Mouse (Mus musculus) frontal cortex, postnatal 14 days (tissue): ENCODE data around the gene Gstm6.
"Not testable (repeated sequence)": the region's sequence is repeated elsewhere in the genome, so short reads cannot be mapped to it uniquely, and the experiment has no call there.

Experiments used
- DNase-seq, 2 experiments: peaks; one replicate each; pipeline ENCODE4 v3.0.0; 2022; ENCODE audit warnings: low spot score in 2 of 2

Gstm6 gene

DNA sequence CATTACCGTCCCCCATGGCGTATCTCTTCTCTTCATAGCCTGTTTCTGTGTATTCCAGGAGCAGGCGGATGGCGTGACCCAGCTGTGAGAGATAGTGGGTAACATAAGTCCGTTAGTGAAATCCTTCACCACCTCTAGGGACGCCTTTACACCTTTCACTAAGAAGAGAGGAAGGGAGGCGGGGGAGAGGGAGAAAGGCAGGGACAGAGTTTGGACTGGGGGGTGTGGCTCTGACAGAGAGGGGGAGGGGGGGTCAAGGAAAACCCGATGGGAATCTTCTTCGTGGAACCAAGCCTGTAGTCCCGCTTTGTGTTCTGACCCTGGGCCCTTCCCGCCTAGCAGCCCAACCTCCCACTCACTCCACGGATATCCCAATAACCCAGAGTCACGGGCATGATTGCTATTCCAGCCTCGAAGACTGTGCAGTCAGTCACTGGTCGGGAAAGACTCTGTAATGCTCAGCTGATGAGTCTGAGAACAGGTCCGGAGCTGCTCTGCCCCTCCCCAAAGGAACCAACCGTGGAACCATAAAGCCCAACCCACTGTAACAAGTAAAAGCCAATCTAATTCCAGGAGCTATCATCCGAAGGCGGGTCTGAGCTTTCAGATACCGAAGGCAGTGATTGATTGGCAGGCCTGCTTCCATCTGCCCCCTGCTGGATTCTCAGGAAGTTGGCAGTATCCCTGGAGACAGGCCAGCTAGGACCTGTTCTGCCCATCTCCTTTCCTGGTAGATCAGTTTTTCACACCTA is at the start of gene Gstm6:
TSS of gene Gstm6 (minus strand) at position 511 of the 752 bp plus-strand sequence.
- no peak for DNase-seq

DNA sequence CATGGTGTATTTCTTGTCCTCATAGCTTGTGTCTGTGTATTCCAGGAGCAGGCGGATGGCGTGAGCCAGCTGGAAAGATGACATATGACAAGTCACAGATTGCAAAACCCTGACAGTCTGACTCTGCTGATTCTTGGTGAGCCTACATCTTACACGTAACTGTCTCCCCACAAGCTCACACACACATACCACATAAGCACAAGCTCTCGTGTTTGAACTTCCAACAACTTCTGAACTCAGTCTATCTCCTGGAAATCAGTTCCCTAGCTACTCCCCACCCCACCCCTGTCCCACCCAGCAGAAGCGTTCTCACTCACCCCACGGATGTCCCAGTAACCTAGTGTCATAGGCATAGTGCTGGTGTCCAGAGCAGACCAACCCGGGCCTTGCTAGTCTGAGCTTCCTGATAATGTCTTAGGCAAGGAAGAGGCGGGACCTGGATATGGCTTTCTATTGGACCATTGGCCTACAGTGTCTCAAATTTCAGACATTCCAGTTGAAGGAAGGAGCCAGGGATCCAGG is 42.6 kb upstream of the Gstm6 start, which contains the start of gene Gstm2:
TSS of gene Gstm2 (minus strand) at position 413 of the 522 bp plus-strand sequence.
- no peak for DNase-seq

DNA sequence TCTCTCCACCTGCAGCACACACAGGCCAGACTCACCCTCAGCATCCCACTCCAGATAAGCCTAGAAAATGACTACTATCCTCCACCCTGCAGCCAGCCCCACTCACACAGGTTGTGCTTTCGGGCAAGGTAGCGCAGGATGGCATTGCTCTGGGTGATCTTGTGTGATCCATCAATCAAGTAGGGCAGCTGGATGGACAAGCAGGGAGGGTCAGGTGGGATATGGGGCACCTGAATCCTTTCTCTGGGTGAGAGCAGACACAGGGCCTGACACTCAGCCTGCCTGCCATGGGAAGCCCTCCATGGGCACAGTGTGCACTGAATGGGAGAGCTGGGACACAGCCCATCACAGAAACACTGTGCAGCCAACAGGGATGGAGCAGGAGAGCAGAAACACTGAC is 41.6 kb upstream of the Gstm6 start:
- not testable (repeated sequence) for DNase-seq

DNA sequence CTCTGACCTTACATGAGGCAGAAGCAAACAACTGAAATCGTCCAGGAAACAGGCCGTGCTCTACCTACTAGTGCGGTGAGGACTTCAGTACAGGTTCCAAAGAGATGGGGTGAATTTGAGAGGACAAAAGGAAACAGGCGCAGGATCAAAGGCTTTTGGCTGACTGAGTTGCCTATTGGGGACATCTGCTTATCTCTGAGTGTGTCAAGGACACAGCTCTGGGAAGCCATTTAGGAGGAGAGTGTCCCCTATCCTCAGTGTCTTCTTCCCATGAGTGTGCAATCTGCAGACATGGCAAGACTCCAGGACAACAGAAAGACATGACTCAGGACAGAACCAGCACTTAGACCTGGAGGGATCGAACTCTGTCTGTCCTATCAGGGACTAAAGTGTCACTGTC is 40.9 kb upstream of the Gstm6 start:
- DNase-seq, result no peak

DNA sequence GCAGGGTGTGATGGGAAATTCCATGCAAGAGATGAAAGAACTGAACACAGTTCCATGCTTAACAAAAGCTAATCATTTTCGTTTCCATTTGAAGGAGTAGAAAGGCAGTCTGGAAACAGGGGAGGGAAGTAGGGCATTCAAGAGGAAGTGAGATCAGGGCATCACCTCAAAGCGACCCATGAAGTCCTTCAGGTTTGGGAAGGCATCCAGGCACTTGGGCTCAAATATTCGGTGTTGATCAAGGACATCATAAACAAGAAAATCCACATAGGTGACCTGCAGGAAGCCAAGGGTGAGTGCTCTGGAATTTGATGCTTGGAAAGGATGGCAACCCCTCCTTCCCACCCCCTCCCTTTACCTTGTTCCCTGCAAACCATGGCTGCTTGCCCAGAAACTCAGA is 40.2 kb upstream of the Gstm6 start:
- no peak for DNase-seq

DNA sequence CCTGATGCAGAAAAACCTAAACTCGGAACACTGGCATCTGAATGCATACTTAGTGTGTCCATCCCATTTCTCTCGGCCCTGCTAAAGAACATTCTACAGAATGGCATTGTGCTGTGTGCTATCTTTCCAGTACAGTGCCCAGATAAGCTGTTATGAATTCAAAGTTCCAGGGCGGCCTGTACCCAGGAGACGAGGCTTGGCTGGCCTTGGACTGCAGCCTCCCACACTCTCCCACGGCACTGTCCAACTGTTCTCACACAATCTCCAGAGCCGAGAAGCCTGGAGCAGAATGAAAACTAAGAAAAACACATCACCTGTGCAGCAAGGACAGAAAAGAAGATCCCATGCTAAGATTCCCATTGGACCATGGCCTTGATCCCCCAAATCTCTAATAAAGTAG is 39.2 kb upstream of the Gstm6 start:
- no peak for DNase-seq

DNA sequence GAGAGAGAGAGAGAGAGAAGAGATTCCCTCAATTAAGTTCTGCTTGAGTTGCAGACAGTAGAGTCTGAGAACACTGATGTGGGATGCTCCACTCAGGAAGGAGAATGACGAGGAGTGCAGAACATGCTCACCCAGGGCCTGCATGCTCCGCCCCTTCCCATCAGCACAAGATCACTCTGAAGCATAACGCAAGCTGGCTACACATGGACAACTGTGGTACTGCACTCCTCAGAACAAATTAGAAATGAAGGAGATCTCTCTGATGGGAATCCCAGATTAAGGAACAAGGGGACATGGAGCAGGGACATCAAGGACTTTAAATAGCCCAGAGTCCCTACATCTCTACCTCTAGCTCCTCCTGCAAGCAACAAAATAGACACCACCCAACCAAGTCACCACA is 37.7 kb upstream of the Gstm6 start:
- DNase-seq, result no peak

DNA sequence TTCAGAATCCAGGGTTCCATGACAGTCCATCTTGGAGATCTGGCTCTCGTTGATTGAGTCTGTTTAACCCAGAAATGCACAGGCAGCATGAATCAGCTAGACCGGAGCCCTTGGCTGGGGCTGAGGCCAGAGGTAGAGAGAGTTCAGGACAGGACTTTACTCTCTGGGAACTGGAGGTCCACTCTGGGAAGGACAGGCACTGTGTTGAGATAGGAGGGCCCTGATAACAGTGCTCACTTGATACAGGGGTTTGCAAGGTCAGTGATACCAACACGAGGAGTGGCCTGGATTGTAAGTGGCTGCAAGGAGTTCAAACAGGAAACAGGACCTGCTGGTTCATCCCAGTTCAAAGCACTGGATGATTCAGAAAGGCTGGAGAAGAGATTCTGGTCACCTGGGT is 34.1 kb upstream of the Gstm6 start:
- DNase-seq, result no peak

DNA sequence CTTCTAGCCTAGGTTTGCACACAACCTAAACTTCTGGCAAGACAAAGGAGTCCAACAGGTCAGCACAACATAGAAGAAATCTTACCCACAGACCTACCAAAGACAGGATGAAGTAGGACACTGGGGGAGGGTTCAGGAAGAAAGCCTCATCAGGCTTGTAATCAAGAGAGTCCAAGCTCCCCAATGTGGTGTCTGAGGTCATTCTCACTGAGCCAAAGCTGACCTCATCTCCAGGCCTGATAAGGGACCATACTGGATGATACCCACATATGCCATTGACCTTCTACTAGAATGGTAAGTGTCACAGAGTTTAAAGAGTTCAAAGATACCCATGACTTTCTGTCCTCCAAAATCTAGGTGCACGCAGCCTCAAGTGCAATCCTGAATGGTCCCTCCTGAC is 30.7 kb upstream of the Gstm6 start:
- no peak for DNase-seq

DNA sequence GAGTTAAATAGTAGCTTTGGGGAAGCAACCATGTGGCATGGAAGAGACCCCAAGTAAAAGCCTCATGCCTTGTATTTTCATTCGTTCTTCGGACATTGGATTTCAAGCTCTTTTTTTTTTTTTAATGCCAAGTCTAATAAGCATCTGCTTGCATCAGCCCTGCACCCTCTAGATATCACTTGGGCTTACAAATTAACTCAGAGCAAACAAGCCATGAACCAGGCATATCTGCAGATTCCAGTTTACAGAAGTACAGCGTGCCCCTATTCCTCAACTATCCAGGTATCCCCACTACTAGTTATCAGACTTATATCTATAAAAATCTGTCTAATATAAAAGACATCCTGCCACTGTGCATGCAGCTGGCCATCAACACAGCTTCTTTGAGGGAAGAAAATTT is 28.5 kb upstream of the Gstm6 start:
- DNase-seq, result no peak

DNA sequence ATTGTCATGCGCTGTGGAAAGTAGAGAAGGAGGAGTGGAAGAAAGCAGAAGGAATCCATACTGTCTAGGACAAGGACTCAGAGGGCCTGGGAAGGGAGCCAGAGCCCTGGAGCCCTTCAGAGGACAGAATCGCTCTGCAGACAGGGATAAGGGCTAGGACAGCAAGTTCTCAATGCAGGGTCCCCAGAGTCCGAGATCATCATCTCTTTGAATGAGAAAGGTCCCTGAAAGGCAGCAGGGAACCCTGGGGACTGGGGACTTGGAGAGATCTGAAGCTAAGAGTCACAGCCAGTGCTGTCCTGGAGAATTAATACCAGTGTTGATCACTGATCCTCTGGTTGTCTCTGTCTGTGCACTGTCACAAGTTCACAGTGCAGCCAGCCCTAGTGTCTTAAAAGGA is 27.6 kb upstream of the Gstm6 start:
- DNase-seq, result not testable (repeated sequence)

DNA sequence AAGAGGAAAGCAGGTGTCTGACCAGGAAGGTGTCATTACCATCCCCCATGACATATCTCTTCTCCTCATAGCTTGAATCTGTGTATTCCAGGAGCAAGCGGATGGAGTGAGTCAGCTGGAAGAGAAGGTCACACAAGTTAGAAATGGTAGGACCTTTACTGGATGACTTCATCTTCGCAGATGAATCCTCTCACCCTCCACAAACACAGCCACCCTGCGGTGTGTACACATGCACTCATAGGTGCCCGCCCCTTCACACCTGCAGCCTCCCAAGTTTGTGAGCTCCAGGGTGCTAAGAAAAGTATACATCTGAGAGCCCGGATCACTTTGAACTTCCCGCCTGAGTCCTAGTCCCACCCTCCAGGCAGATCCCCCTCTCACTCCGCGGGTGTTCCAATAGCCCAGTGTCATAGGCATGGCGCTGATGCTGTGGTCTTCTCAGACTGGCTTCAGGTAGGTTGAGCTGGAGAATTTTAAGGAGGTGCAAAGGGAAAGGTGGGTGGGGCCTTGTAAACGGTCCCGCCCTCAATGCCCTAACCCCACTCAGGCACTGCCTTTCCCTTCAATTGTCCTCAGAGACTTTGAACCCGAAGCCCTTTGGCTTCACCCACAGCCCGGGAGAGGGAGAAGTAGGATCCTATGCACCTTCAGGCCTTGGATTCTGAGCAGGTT is 25.3 kb upstream of the Gstm6 start, which contains the start of gene Gstm3:
TSS of gene Gstm3 (minus strand) at position 560 of the 672 bp plus-strand sequence.
- no peak for DNase-seq

DNA sequence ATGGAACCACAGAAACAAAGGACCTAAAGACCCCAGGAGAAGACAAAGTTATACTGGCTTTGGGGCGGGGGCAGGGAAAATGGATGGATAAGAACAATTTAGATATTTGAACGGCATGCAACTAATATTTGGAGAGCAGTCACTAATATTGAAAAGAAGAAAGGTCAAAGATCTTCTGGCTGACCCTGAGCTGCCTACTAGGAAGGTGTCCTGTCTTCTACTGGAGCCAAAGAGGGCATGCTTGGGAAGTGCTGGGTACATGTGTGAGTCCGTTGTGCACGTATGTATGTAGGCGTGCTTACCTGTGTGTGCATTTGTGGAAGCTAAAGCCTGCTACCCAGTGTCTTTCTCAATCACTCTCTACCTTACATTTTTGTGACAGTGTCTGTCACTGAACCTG is 23.1 kb upstream of the Gstm6 start:
- no peak for DNase-seq

DNA sequence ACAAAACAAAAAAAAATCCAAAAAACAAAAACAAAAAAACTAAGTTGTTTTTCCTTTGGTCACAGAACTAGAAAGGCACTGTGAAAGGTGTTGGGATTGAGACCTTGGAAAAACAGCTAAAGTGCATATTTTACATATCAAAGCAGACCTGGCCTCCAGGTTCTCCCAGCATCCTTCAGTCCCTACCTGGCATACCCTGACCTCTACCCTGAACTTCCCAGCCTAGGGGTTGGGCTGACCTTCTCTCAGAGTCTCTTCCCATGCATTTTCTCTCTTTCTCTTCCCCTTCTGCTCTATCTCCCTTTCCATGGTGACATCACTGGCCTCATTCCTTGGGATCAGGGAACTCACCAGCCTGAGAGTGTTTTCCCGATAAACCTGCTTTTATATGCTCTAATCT is 22.0 kb upstream of the Gstm6 start:
- DNase-seq, result no peak

DNA sequence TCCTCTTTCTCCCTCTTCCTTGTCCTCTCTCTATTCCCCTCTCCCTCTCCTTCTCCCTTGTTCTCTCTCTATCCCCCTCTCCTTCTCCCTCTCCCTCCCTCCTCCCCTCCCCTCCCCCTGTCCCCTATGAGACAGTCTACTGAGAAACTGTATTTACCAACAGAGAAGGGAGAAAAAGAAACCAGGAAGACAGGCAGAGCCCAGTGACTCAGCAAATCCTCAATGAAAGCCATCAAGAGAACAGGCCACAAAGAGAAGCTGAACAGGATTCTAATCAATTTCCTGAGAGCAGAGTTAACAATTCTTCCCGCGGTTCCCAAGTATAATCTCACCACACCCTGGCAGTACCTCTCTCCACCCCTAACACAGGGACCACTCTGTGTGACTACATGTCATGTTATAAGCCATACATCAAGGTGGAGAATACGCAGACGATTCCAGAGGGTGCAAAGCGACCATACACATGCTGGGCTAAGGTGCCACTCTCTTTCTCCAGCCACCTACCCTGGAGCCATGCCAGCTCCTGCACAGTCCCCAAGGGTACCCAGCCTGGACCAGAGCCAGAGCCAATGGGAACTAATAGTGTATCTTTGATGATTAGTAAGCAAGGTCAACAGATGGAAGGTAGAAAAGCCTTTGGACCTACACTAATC is 21.2 kb upstream of the Gstm6 start:
- DNase-seq, result no peak

DNA sequence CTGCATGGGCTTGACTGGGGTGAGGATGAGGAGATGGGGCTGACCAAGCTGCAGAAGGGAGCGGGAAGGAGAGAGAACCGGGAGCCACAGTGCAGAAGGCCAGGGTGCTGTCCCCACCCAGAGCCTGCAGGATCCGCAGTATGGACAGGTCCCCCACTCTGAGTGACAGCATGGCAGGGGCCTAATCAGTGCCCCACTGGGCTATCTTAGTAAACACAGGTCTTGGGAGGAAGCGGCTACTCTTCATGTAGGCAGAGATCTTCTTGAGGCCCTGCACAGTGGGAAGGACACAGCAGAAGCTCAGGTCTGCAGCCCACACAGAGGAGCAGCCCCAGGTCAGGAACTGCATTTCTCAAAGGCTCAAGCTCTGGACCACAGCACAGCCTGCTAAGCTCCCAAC is 20.5 kb upstream of the Gstm6 start:
- DNase-seq, result no peak

DNA sequence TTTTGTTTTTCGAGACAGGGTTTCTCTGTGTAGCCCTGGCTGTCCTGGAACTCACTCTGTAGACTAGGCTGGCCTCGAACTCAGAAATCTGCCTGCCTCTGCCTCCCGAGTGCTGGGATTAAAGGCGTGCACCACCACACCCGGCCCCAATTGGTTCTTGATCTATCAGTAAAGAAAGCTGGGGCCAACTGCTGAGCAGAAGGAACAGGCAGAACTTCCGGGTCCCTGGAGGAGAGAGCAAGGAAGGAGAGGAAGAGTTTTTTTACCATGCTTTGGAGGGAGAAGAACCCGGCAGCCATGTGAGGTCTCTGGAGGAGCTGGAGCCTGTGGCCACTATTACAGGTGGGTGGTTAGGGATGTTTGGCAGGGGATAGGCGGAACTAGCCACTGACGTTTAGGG is 11.7 kb upstream of the Gstm6 start:
- DNase-seq, result not testable (repeated sequence)

DNA sequence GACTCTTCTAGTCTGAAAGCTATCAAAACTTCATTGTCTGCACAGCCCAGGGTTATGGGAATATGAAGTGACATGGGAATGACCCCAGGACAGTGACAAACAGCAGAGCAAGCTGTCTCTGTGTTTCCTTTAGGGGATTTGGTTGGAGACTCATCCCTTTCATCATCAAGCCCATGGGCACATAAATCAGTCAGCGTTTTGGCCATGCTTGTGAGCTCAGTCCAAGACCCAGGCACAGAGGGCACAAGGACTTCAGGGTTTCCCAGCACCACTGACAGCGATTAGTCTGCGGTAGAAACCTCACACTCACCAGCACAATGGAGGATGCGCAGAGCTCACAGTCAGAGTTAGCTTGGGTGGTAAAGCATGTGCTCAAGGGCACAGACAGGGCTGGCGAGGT is 10.4 kb upstream of the Gstm6 start:
- DNase-seq, result no peak

DNA sequence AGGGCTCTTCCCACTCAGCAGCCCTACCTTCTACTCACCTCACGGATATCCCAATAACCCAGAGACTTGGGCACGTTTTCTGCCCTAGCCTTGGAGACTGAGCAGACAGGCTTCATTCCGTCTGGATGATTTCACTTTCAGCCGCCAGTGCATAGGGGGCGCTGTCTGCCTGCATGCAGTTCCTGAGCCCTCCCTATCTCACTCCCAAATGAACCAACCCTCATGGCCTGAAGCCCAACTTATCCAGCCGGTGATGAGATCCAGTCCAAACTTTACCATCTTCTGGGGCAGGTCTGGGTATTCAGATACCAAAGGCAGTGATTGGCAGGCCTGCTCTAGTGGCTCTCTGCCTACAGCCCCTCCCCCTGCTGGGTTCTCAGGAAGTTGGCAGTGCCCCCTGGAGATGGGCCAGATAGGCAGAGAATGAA is 9.8 kb upstream of the Gstm6 start:
- DNase-seq, result peak in 1 of 2 experiments; percentile 50

DNA sequence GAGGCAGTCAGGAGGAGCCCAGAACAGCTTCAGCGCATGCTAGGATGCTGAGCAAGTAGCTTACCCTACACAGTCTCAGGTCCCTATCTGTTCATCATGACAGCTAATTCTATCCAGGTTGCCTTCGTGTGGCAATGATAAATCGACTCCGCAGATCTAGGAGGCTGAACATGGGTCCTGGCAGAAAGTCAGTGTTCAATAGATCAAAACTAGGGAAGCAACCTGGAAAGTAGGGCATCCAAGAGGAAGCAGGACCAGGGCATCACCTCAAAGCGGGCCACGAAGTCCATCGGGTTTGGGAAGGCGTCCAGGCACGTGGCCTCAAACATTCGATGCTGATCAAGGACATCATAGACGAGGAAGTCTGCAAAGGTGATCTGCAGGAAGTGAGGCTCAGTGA is 7.0 kb upstream of the Gstm6 start:
- no peak for DNase-seq

DNA sequence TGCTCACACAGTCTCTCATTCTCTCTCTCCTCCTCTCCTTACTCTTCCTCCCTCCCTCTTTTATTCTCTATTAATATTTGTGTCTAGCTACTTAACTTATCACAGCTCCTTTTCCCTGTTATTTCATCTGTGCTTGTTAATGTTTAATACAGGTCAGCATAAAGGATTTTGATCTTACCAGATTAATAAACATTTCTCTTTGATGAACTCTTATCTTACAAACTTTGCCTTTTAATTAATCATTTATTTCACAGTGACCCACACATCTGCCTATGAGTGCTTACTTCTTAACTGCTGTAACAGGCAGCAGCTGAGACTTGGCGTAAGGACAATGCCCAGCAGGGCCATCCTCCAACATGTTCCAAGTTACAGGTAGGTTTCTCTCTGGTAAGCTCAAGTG is 5.9 kb upstream of the Gstm6 start:
- DNase-seq, result not testable (repeated sequence)

DNA sequence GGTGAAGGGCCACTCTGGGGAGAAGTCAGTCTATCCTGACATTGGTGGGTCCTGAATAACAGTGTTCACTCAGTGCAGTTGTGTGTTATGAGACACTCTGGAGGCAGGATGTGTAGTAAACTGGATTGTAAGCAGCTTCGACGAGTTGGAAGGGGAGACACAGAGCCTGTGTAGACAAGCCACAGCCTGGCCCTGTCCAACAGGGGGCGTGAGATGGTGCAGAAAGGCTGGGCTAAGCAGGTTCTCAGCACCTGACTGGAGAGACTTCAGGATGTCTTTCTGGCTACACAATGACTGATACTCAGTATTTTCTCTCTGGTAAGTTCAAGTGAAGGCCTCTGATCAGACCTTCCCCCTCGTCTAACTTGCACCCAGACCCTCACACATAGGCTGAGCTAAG is 2.2 kb upstream of the Gstm6 start:
- no peak for DNase-seq

DNA sequence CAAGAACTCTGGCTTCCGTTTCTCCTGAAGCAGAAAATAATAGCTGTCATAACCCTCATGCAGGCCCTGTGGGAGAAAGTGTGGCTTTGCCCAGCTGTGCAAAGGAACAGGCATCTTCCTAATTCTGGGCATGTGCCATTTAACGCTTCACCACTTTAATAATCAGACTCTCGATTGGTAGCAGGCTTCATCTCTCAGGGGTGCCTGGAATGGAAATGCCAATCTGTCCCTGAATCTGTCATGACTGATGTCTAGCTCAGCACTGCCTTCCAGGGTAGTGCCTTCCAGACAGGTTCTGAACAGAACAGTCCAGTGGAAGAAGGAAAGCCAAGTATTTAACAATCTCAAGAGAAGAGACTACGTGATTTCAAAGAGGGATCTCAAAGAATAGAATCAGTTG is 2.3 kb downstream of the Gstm6 start:
- no peak for DNase-seq
